Mouse (Mus musculus): ENCODE data around the gene Uqcrq. TPM values are rescaled to one million over a fixed set of nuclear protein-coding genes. Genes with fewer than 3 reads are reported as not detected.
A peak's percentile ranks its signal among the peaks of the same experiment; 100 is the strongest.

Uqcrq gene
- polyA plus RNA-seq, 1 experiment from 2014 or later: 797 TPM

GRCm38 (mm10) chr11:53463551-53464424, 33.2 kb upstream of the Uqcrq start:
- peak overlapping the region; percentile 84 for H3K4me2 ChIP-seq
- H3K9me3 ChIP-seq: no peaks in the 10 kb centered on the region
- 0 out of 2 replicates have a peak overlapping the region, but pooled peaks have one; percentile 4 for H3K9ac ChIP-seq
- 7% methylated on average over 55 of the region's 55 CpGs for WGBS
- no peak overlapping the region for H3K27ac ChIP-seq (replicated peaks)
- no peaks in the 10 kb centered on the region for H3K36me3 ChIP-seq
- H3K4me3 ChIP-seq: peak overlapping the region; percentile 42
- peaks cover 20% of the 10 kb centered on the region for H3K4me1 ChIP-seq (replicated peaks)
- peaks cover 68% of the 10 kb centered on the region for H3K27me3 ChIP-seq
- ATAC-seq (ENCODE audit: low FRiP score, low read depth): no peak

- H3K36me3 ChIP-seq: no peaks in the 10 kb centered on the region
- WGBS: 23% methylated on average over 5 of the region's 5 CpGs
- no peak overlapping the region for H3K4me2 ChIP-seq
- peaks cover 80% of the 10 kb centered on the region for H3K27me3 ChIP-seq
- no peak overlapping the region for H3K4me3 ChIP-seq
- H3K9me3 ChIP-seq: no peaks in the 10 kb centered on the region
- H3K27ac ChIP-seq (replicated peaks): no peak overlapping the region
- H3K9ac ChIP-seq: no peak overlapping the region
- ATAC-seq (ENCODE audit: low FRiP score, low read depth): no peak
- H3K4me1 ChIP-seq (replicated peaks): peaks cover 25% of the 10 kb centered on the region
Measured at GRCm38 (mm10) chr11:53461727-53462126, 31.1 kb upstream of the Uqcrq start.

GRCm38 (mm10) chr11:53460192-53460591, 29.6 kb upstream of the Uqcrq start:
- H3K27ac ChIP-seq (replicated peaks): no peak overlapping the region
- H3K27me3 ChIP-seq: peaks cover 86% of the 10 kb centered on the region
- no peaks in the 10 kb centered on the region for H3K36me3 ChIP-seq
- peaks cover 19% of the 10 kb centered on the region for H3K4me1 ChIP-seq (replicated peaks)
- no peak overlapping the region for H3K9ac ChIP-seq
- H3K9me3 ChIP-seq: no peaks in the 10 kb centered on the region
- 88% methylated on average over 3 of the region's 3 CpGs for WGBS
- no peak overlapping the region for H3K4me2 ChIP-seq
- no peak for ATAC-seq (ENCODE audit: low FRiP score, low read depth)
- no peak overlapping the region for H3K4me3 ChIP-seq

- no peak overlapping the region for H3K4me2 ChIP-seq
- no peak overlapping the region for H3K27ac ChIP-seq (replicated peaks)
- no peak overlapping the region for H3K4me3 ChIP-seq
- no peak for ATAC-seq (ENCODE audit: low FRiP score, low read depth)
- peaks cover 76% of the 10 kb centered on the region for H3K27me3 ChIP-seq
- no peaks in the 10 kb centered on the region for H3K36me3 ChIP-seq
- H3K4me1 ChIP-seq (replicated peaks): peaks cover 18% of the 10 kb centered on the region
- no peak overlapping the region for H3K9ac ChIP-seq
- no peaks in the 10 kb centered on the region for H3K9me3 ChIP-seq
- 54% methylated on average over 3 of the region's 3 CpGs for WGBS
Measured at GRCm38 (mm10) chr11:53458996-53459395, 28.4 kb upstream of the Uqcrq start.

- H3K4me3 ChIP-seq: peak overlapping the region; percentile 36
- peaks cover 8% of the 10 kb centered on the region for H3K4me1 ChIP-seq (replicated peaks)
- 0 out of 2 replicates have a peak, but pooled peaks have one; percentile 19 for ATAC-seq (ENCODE audit: low FRiP score, low read depth)
- H3K36me3 ChIP-seq: no peaks in the 10 kb centered on the region
- H3K9ac ChIP-seq: peak overlapping the region; percentile 32
- H3K27ac ChIP-seq (replicated peaks): no peak overlapping the region
- peaks cover 60% of the 10 kb centered on the region for H3K27me3 ChIP-seq
- H3K9me3 ChIP-seq: no peaks in the 10 kb centered on the region
- H3K4me2 ChIP-seq: peak overlapping the region; percentile 67
- 8% methylated on average over 29 of the region's 29 CpGs for WGBS
Measured at GRCm38 (mm10) chr11:53457372-53457954, 26.8 kb upstream of the Uqcrq start.

- peaks cover 53% of the 10 kb centered on the region for H3K27me3 ChIP-seq
- H3K4me2 ChIP-seq: peak within 1 kb of the TSS; percentile 67
- peak within 1 kb of the TSS; percentile 32 for H3K9ac ChIP-seq
- no peaks in the 10 kb centered on the region for H3K36me3 ChIP-seq
- 5% methylated on average over 42 of the region's 42 CpGs for WGBS
- H3K27ac ChIP-seq (replicated peaks): no peak within 1 kb of the TSS
- peak; percentile 43; the same call in 1 of the 2 replicates for ATAC-seq (ENCODE audit: low FRiP score, low read depth)
- no peaks in the 10 kb centered on the region for H3K9me3 ChIP-seq
- H3K4me3 ChIP-seq: peak within 1 kb of the TSS; percentile 36
- peaks cover 8% of the 10 kb centered on the region for H3K4me1 ChIP-seq (replicated peaks)
Measured at GRCm38 (mm10) chr11:53456474-53457371, 26.1 kb upstream of the Uqcrq start, which contains the start of the genes Gm10447 and Shroom1. Gene Gm10447, minus strand, starts transcription at chr11:53457110. Gene Shroom1, plus strand, starts transcription at chr11:53457205.

GRCm38 (mm10) chr11:53453031-53453430, 22.4 kb upstream of the Uqcrq start:
- Histone ChIP-seq H3K4me1 (replicated peaks) (peaks cover 8% of the 10 kb centered on the region), H3K4me2 (no peak overlapping the region), H3K9me3 (no peaks in the 10 kb centered on the region), H3K4me3 (no peak overlapping the region), H3K9ac (no peak overlapping the region), H3K36me3 (no peaks in the 10 kb centered on the region), H3K27ac (replicated peaks) (no peak overlapping the region), H3K27me3 (peaks cover 27% of the 10 kb centered on the region)
- 89% methylated on average over 5 of the region's 5 CpGs for WGBS
- no peak for ATAC-seq (ENCODE audit: low FRiP score, low read depth)

GRCm38 (mm10) chr11:53452396-53452795, 21.8 kb upstream of the Uqcrq start:
- no peak for ATAC-seq (ENCODE audit: low FRiP score, low read depth)
- no peaks in the 10 kb centered on the region for H3K36me3 ChIP-seq
- H3K4me1 ChIP-seq (replicated peaks): peaks cover 6% of the 10 kb centered on the region
- no peaks in the 10 kb centered on the region for H3K9me3 ChIP-seq
- 95% methylated on average over 9 of the region's 9 CpGs for WGBS
- peaks cover 21% of the 10 kb centered on the region for H3K27me3 ChIP-seq
- H3K4me3 ChIP-seq: no peak overlapping the region
- H3K27ac ChIP-seq (replicated peaks): no peak overlapping the region
- H3K4me2 ChIP-seq: no peak overlapping the region
- H3K9ac ChIP-seq: no peak overlapping the region

GRCm38 (mm10) chr11:53451361-53451760, 20.7 kb upstream of the Uqcrq start:
- H3K27me3 ChIP-seq: peaks cover 13% of the 10 kb centered on the region
- H3K36me3 ChIP-seq: no peaks in the 10 kb centered on the region
- no peak overlapping the region for H3K4me2 ChIP-seq
- no peak overlapping the region for H3K4me3 ChIP-seq
- no peaks in the 10 kb centered on the region for H3K9me3 ChIP-seq
- no peak for ATAC-seq (ENCODE audit: low FRiP score, low read depth)
- H3K27ac ChIP-seq (replicated peaks): no peak overlapping the region
- 76% methylated on average over 2 of the region's 2 CpGs for WGBS
- no peak overlapping the region for H3K9ac ChIP-seq
- H3K4me1 ChIP-seq (replicated peaks): no peaks in the 10 kb centered on the region

GRCm38 (mm10) chr11:53450070-53450705, 19.6 kb upstream of the Uqcrq start:
- Histone ChIP-seq H3K27me3 (peaks cover 2% of the 10 kb centered on the region; the same call in 1 of the 2 replicates), H3K9ac (no peak overlapping the region), H3K4me1 (replicated peaks) (no peaks in the 10 kb centered on the region), H3K9me3 (no peaks in the 10 kb centered on the region), H3K36me3 (no peaks in the 10 kb centered on the region), H3K4me2 (no peak overlapping the region), H3K27ac (replicated peaks) (no peak overlapping the region), H3K4me3 (no peak overlapping the region)
- 72% methylated on average over 15 of the region's 15 CpGs for WGBS
- no peak for ATAC-seq (ENCODE audit: low FRiP score, low read depth)

- 90% methylated on average over 1 of the region's 1 CpGs for WGBS
- H3K36me3 ChIP-seq: no peaks in the 10 kb centered on the region
- H3K9me3 ChIP-seq: no peaks in the 10 kb centered on the region
- H3K27me3 ChIP-seq: no peaks in the 10 kb centered on the region
- H3K27ac ChIP-seq (replicated peaks): no peak overlapping the region
- H3K4me1 ChIP-seq (replicated peaks): no peaks in the 10 kb centered on the region
- H3K9ac ChIP-seq: no peak overlapping the region
- H3K4me3 ChIP-seq: no peak overlapping the region
- ATAC-seq (ENCODE audit: low FRiP score, low read depth): no peak
- H3K4me2 ChIP-seq: no peak overlapping the region
Measured at GRCm38 (mm10) chr11:53448529-53448928, 17.9 kb upstream of the Uqcrq start.
